Mouse (Mus musculus): ENCODE data around the gene Dpagt1.

DNA sequence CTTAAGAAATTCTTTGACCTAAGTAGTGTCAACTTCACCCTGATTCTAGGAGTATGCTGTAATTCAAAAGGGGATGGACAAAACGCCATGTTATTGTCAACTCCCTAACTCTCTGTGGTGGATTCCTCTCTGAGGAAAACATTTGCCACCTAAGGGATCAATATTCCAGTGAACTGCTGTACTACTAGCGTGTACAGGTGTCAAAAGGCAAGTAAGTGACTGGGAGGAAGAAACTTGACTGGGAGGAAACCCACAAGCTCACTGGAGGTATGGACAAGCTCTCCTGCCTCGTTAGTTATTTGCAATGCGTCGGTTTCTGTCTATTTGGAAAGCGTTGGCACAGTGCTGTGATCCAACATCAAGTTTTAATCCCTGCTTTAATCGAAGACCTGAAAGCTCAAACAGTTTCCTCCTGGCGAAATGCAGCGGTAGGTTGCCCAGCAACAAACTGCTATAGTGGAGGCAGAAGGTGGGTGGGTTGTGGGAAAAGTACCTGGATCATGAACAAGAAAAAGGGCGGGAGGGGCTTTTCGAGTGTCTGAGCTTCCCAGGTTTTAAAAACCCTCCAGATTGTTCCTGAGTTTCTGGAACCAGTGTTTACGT is at the start of gene Dpagt1:
- TF ChIP-seq CTCF (IDR thresholded peaks at IDR 0.05; ENCODE audit: borderline replicate concordance, control insufficient read depth, extremely low read depth, insufficient read depth, low read length, poor library complexity), result no peak
- TF ChIP-seq POLR2A (IDR thresholded peaks at IDR 0.05; ENCODE audit: control insufficient read depth, extremely low read depth, insufficient read depth, low read length, poor library complexity), result 0 out of 2 replicates have a peak, but pooled peaks have one; percentile 14
